Mouse (Mus musculus) MN1 (cell line): Measurements from ENCODE around the gene Tiam2.
A peak's percentile ranks its signal among the peaks of the same experiment; 100 is the strongest.
"Not testable (repeated sequence)": the region's sequence is repeated elsewhere in the genome, so short reads cannot be mapped to it uniquely, and the experiment has no call there.

Experiments used
- DNase-seq: peaks from one replicate; pipeline ENCODE4 v3.0.0-alpha.2; 2016; ENCODE audit warnings: low spot score

Gene Tiam2

GRCm38 (mm10) chr17:3344872-3345271 is 18.5 kb downstream of the Tiam2 start:
- no peak for DNase-seq

GRCm38 (mm10) chr17:3345276-3345885 is 19.0 kb downstream of the Tiam2 start:
- DNase-seq: no peak

GRCm38 (mm10) chr17:3347800-3348199 is 21.4 kb downstream of the Tiam2 start:
- DNase-seq: no peak

- DNase-seq: no peak
Observed at GRCm38 (mm10) chr17:3349331-3349730, 23.0 kb downstream of the Tiam2 start.

GRCm38 (mm10) chr17:3349939-3350338 is 23.6 kb downstream of the Tiam2 start:
- DNase-seq: peak; percentile 90

GRCm38 (mm10) chr17:3350405-3350804 is 24.0 kb downstream of the Tiam2 start:
- peak; percentile 44 for DNase-seq

GRCm38 (mm10) chr17:3351668-3352067 is 25.3 kb downstream of the Tiam2 start:
- no peak for DNase-seq

GRCm38 (mm10) chr17:3353141-3353540 is 26.8 kb downstream of the Tiam2 start:
- DNase-seq: not testable (repeated sequence)

GRCm38 (mm10) chr17:3354856-3355255 is 28.5 kb downstream of the Tiam2 start:
- DNase-seq: no peak

GRCm38 (mm10) chr17:3356633-3357365 is 30.4 kb downstream of the Tiam2 start:
- DNase-seq: peak; percentile 52

GRCm38 (mm10) chr17:3360236-3360635 is 33.9 kb downstream of the Tiam2 start:
- DNase-seq: peak; percentile 53

GRCm38 (mm10) chr17:3361751-3362150 is 35.4 kb downstream of the Tiam2 start:
- DNase-seq: no peak

GRCm38 (mm10) chr17:3363216-3363615 is 36.8 kb downstream of the Tiam2 start:
- DNase-seq: no peak

GRCm38 (mm10) chr17:3366741-3367140 is 40.4 kb downstream of the Tiam2 start:
- DNase-seq: no peak

- no peak for DNase-seq
Observed at GRCm38 (mm10) chr17:3368386-3368785, 42.0 kb downstream of the Tiam2 start.

- DNase-seq: no peak
Observed at GRCm38 (mm10) chr17:3369631-3370030, 43.3 kb downstream of the Tiam2 start.

- no peak for DNase-seq
Observed at GRCm38 (mm10) chr17:3378606-3379005, 52.2 kb downstream of the Tiam2 start.

- peak; percentile 35 for DNase-seq
Observed at GRCm38 (mm10) chr17:3379753-3380588, 53.6 kb downstream of the Tiam2 start.

GRCm38 (mm10) chr17:3385391-3385790 is 59.0 kb downstream of the Tiam2 start:
- DNase-seq: no peak

- DNase-seq: no peak
Observed at GRCm38 (mm10) chr17:3387819-3388218, 61.4 kb downstream of the Tiam2 start.

- DNase-seq: no peak
Observed at GRCm38 (mm10) chr17:3389741-3390140, 63.4 kb downstream of the Tiam2 start.

- DNase-seq: no peak
Observed at GRCm38 (mm10) chr17:3393981-3394380, 67.6 kb downstream of the Tiam2 start.

GRCm38 (mm10) chr17:3394985-3395384 is 68.6 kb downstream of the Tiam2 start:
- no peak for DNase-seq
